In the genomic region with DNA sequence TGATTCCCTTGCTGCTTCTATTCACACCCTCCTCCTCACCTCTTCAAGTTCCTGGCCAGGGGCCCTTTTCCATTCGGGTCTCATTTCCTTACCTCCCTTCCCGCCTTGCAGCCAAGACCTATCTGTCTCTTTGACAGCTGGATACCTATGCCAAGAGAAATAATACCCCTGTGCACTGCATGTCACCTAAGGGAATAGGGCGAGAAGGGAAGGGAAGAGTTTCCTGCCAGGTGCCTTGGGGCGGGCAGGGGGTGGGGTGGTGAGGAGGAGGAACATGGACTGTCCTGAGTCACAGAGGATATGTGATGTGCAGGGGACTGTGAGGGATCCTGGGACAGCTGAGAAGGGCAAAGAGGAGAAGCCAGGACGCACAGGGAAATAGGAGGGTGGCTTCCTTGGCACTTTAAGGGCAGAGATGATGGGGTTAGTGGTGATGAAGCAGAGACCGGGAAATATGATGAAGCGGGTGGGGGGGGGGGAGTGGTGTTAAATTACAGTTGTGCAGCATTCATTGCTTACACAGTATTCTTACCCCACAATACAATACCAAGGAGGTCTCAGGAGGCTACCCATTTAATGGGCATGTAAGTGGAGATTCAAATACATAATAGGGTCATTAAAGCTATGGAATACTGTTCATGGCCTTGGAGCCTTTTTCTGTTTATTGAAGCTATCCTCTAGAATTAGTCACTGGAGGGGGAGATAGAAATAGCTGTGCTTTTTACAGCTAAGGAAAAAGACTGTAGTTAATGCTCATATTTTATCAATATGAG, we compare ENCODE assay signal across 14 mouse cellular contexts.
DNase-seq lines count a peak whose midpoint lies in the region; ATAC-seq and TF ChIP-seq lines count a peak whose summit lies in the region.
"Had no signal": no experiment of that assay in that cellular context is flagged by ENCODE, and none has a peak within 500 bp of the region (broad histone marks: within the 10 kb centered on the region; RNA-seq: fewer than 3 reads in every experiment).

No protein-coding gene starts in this region.

- no peaks in the 10 kb centered on the region; the same call in 1 of the 2 replicates for H3K9me3 ChIP-seq in heart, embryonic 16.5 days (replicated peaks; ENCODE audit: control insufficient read depth, low read length)
- H3K9me3 ChIP-seq: hindbrain, embryonic 10.5 days had no signal

- H3K4me2 ChIP-seq in heart, embryonic 16.5 days (ENCODE audit: low read depth, low read length) = no peak overlapping the region

- H3K4me3 ChIP-seq in gastrocnemius, adult 2 months = no peak overlapping the region
- H3K4me3 ChIP-seq in heart, embryonic 16.5 days (ENCODE audit: low read length) = no peak overlapping the region
- H3K4me3 ChIP-seq: erythroblast, embryonic 14.5 days; hindbrain, embryonic 10.5 days; megakaryocyte, embryonic 14.5 days; myocyte had no signal

- ATAC-seq in heart, embryonic 16.5 days (replicated peaks; ENCODE audit: extremely low read depth, insufficient read depth, low FRiP score) = 0 out of 2 replicates have a peak, but pooled peaks have one; percentile 43
- ATAC-seq: liver, postnatal 0 days had no signal

- intact Hi-C loops in gastrocnemius, adult 2 months (cut with DNase I) = no loop called here
- intact Hi-C loops in gastrocnemius, postnatal 36 days (cut with DNase I) = no loop called here

- H3K27me3 ChIP-seq in heart, embryonic 16.5 days (ENCODE audit: control insufficient read depth, insufficient read depth, low read length) = no peaks in the 10 kb centered on the region

- H3K36me3 ChIP-seq in heart, embryonic 16.5 days (ENCODE audit: control insufficient read depth, insufficient read depth) = no peaks in the 10 kb centered on the region
- H3K36me3 ChIP-seq: hindbrain, embryonic 10.5 days had no signal

- peaks cover 6% of the 10 kb centered on the region for H3K4me1 ChIP-seq in heart, embryonic 16.5 days (ENCODE audit: control insufficient read depth, insufficient read depth, low read length)
- H3K4me1 ChIP-seq: megakaryocyte, embryonic 14.5 days had no signal

- no peak overlapping the region for H3K9ac ChIP-seq in heart, embryonic 16.5 days (ENCODE audit: low read length)
- H3K9ac ChIP-seq: liver, postnatal 0 days had no signal

- DNase-seq in gastrocnemius, adult 2 months = peak; percentile 34
- DNase-seq in gastrocnemius, postnatal 36 days = no peak
- DNase-seq in NIH3T3 (ENCODE audit: low read depth) = peak; percentile 32
- peak; percentile 79 for DNase-seq in kidney, postnatal 14 days
- DNase-seq in retina, postnatal 1 day = no peak
- DNase-seq in layer of hippocampus, adult 18-20 months (ENCODE audit: low spot score in 2 of 2) = no peak
- no peak for DNase-seq in cerebellum, adult 8-10 months
- DNase-seq: liver, postnatal 0 days; right cerebral cortex, postnatal 14 days had no signal

- no peak for TF ChIP-seq CTCF in gastrocnemius, adult 2 months (IDR thresholded peaks at IDR 0.05)

- H3K27ac ChIP-seq in gastrocnemius, adult 2 months = no peak overlapping the region
- no peak overlapping the region for H3K27ac ChIP-seq in heart, embryonic 16.5 days (ENCODE audit: low read length)
- H3K27ac ChIP-seq: hindbrain, embryonic 10.5 days had no signal

- WGBS in heart, embryonic 16.5 days = 58% methylated on average over 7 of the region's 7 CpGs

Comparison
In these comparisons a context has a peak if more than half of its experiments do, and no peak if none do; other contexts are left out.
1. DNase-seq: peak in gastrocnemius, adult 2 months (single experiment), NIH3T3 (single experiment) and kidney, postnatal 14 days (single experiment); none in gastrocnemius, postnatal 36 days (0 of 2), retina, postnatal 1 day (single experiment), layer of hippocampus, adult 18-20 months (0 of 2) and cerebellum, adult 8-10 months (single experiment).